Mouse (Mus musculus) embryonic facial prominence, embryonic 11.5 days (tissue): ENCODE data around the gene Tram2. TPM values are rescaled to one million over a fixed set of nuclear protein-coding genes. Genes with fewer than 3 reads are reported as not detected.

Source experiments
- ATAC-seq: fragments of 200-750 bp; cut with Nextera tagmentation; replicated peaks from 2 replicates; pipeline ENCODE4 v1.8.0; 2017; ENCODE audit warnings: low read depth; ENCODE audit not compliant: insufficient number of reproducible peaks, low FRiP score, low TSS enrichment
- DNase-seq: peaks from one replicate; pipeline ENCODE4 v3.0.0-alpha.2; 2015; ENCODE audit warnings: low spot score
- H3K27ac ChIP-seq: fragments of 300-500 bp; sonication (generic); replicated peaks from 2 replicates; pipeline ENCODE4 v1.5.1; 2014; ENCODE audit warnings: mild to moderate bottlenecking, low read depth, low read length, control low read depth
- H3K27me3 ChIP-seq: fragments of 300-500 bp; sonication (generic); 2 replicates; pipeline ENCODE4 v1.6.1; 2014; ENCODE audit warnings: mild to moderate bottlenecking, low read length, moderate library complexity, mixed read lengths; ENCODE audit not compliant: control insufficient read depth, insufficient read depth
- H3K36me3 ChIP-seq: fragments of 300-500 bp; sonication (generic); replicated peaks from 2 replicates; pipeline ENCODE4 v1.6.1; 2014; ENCODE audit warnings: low read depth, mild to moderate bottlenecking, low read length, moderate library complexity, mixed read lengths; ENCODE audit not compliant: control insufficient read depth, insufficient read depth
- H3K4me1 ChIP-seq: fragments of 300-500 bp; sonication (generic); 2 replicates; pipeline ENCODE4 v1.6.1; 2014; ENCODE audit warnings: low read length, mixed read lengths; ENCODE audit not compliant: control insufficient read depth, insufficient read depth
- H3K4me2 ChIP-seq: fragments of 300-500 bp; sonication (generic); 2 replicates; pipeline ENCODE4 v1.6.1; 2014; ENCODE audit warnings: low read depth, mild to moderate bottlenecking, control low read depth, low read length, moderate library complexity
- H3K4me3 ChIP-seq: fragments of 300-500 bp; sonication (generic); 2 replicates; pipeline ENCODE4 v1.5.1; 2014; ENCODE audit warnings: low read depth, low read length, control low read depth
- H3K9ac ChIP-seq: fragments of 300-500 bp; sonication (generic); replicated peaks from 2 replicates; pipeline ENCODE4 v1.6.1; 2014; ENCODE audit warnings: mild to moderate bottlenecking, control low read depth, low read length
- H3K9me3 ChIP-seq: fragments of 300-500 bp; sonication (generic); replicated peaks from 2 replicates; pipeline ENCODE4 v1.6.1; 2016; ENCODE audit warnings: mild to moderate bottlenecking, low read length, inconsistent platforms, mixed read lengths; ENCODE audit not compliant: control insufficient read depth
- WGBS: fragments of 180-500 bp; shearing (Covaris S2); extraction: QIAGEN DNeasy Blood & Tissue Kit; methylation state at CpG from one replicate; pipeline ENCODE4 v1.1.7; 2014; 5-methylcytosine and 5-hydroxymethylcytosine counted together
- polyA plus RNA-seq: library from polyadenylated mRNA; unstranded; fragments of >200 nt; fragmentation: Nextera tagmentation; extraction: Ambion mirVana; gene quantifications from 2 replicates; pipeline ENCODE4 v1.2.1, GENCODE M21; 2014

The Tram2 gene
- polyA plus RNA-seq: 8.7 and 9.0 TPM in 2 replicates

DNA sequence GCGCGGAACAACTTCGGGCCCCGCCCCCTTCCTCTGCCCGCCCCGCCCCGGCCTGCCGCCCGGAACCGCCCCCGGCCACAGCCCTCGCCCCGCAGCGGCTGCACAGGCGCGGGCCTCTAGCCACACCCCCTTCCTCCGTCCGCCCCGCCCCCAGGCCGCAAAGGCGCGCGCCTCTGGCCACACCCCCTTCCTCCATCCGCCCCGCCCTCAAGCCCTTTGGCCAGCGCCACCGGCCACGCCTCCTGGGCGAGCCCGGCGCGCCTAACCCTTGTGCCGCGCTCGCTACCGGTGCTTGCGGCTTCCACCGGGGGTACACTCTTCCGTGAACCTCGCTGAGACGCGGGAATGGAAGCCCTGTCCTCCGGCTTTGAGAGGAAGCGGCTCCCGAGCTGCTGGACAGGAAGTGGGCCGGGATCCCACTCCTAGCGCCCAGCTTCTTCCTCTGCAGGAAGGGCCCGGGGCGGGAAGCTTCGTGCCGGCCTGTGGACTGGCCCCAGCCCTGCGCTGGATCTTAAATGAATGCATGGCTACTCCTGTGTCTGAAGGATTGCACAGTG is at the start of gene Tram2:
Tram2 (minus strand) TSS at position 13 of the 557 bp plus-strand sequence.
- H3K9ac ChIP-seq: peak within 1 kb of the TSS; percentile 79
- H3K4me2 ChIP-seq: peak within 1 kb of the TSS; percentile 72
- H3K9me3 ChIP-seq: no peaks in the 10 kb centered on the region
- ATAC-seq (peak; percentile 91), DNase-seq (peak; percentile 94)
- H3K36me3 ChIP-seq: no peaks in the 10 kb centered on the region
- peak within 1 kb of the TSS; percentile 65 for H3K4me3 ChIP-seq
- WGBS: 1% methylated on average over 35 of the region's 52 CpGs
- H3K4me1 ChIP-seq: peaks cover 4% of the 10 kb centered on the region
- H3K27me3 ChIP-seq: no peaks in the 10 kb centered on the region
- H3K27ac ChIP-seq: peak within 1 kb of the TSS; percentile 83

DNA sequence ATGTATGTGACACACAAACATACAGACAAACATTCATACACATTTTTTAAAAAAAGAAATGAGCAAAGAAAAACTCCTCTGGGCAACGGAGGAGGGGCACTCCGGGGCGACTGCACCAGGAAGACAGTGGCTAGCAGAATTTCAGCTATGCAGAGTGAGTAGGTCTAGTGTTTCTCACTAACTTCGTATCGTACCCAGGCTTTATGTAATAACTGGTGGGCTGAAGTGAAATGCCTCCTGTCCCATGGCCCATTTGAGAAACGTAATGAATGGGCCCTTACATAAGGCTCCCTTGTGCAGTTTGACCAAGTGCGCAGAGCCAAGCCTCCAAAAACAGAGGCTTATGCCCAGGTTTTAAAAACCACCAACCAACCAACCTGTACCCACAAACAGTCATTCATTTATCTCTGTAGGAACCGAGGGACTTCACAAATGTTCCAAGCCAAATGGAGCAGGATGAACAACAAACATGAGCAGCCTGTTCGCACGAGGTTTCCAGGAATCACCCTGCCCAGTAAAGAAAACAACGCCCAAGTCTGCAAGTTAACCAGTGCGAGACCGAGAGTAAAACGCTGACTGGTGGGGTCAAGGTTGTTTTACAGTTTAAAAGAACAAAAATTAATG is 45.8 kb upstream of the Tram2 start:
- H3K27me3 ChIP-seq: no peaks in the 10 kb centered on the region
- no peak overlapping the region for H3K9ac ChIP-seq
- no peaks in the 10 kb centered on the region for H3K4me1 ChIP-seq
- no peak for DNase-seq
- H3K4me3 ChIP-seq: no peak overlapping the region
- no peaks in the 10 kb centered on the region for H3K9me3 ChIP-seq
- H3K36me3 ChIP-seq: no peaks in the 10 kb centered on the region
- WGBS: 73% methylated on average over 14 of the region's 14 CpGs
- no peak overlapping the region for H3K4me2 ChIP-seq
- no peak for ATAC-seq
- no peak overlapping the region for H3K27ac ChIP-seq

DNA sequence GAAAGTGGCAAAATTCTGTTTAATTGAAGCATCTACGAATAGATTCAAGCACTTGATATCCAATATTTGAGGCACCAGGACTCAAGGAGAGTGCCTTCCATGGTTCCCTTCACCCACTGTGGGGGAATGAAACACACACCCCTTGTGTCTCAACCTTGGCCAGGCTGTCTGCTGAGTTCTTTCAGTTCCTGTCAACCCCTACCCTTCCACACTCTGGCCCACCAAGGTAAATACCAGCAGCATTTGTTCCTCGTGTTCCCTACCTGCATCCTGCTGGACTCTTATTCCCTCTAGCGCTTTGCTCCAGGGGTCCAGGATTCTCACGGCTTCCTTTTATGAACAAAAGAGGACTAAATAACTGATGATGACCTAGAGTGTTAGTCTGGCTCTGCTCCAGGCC is 24.8 kb upstream of the Tram2 start:
- H3K4me3 ChIP-seq: no peak overlapping the region
- H3K9ac ChIP-seq: no peak overlapping the region
- ATAC-seq: no peak
- no peaks in the 10 kb centered on the region for H3K4me1 ChIP-seq
- WGBS: 92% methylated on average over 4 of the region's 4 CpGs
- DNase-seq: no peak
- H3K4me2 ChIP-seq: no peak overlapping the region
- H3K9me3 ChIP-seq: no peaks in the 10 kb centered on the region
- H3K27me3 ChIP-seq: no peaks in the 10 kb centered on the region
- no peaks in the 10 kb centered on the region for H3K36me3 ChIP-seq
- H3K27ac ChIP-seq: no peak overlapping the region

DNA sequence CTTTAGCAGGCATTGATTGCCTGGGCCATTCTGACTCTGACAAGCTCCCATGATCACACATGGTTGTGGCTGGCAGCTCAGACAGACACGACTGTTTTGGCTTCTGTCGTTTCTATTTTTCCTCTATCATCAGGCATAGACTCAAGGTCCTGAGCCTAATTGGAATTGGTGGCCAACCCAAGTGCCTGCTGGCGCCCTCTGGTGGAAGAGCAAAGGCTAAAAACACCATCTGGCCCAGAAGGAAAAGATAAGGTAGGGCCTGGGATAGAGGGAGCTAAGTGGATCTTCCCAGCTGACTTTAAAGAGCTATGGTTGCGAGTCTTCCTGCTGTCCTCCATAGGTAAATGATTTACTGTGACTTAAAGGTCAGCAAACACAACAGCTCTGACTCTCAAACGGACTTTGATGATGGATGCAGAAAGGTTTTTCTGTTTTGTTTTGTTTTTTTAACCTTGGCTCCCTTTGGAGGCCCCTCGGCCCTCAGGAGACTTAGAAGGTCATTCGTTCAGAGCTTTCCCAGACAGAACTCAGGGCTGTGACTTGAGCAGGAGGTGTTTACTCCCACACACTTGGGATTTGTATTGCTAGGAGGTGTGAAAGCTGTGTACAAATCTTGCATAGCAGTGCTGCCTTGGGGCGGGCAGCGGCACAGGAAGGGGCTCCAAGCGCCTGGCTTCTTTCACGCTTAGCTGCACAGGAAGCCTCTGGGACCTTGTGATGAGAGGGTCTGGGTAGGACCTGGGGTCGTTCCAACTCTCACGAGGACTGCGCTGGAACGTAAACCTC is 22.4 kb upstream of the Tram2 start:
- no peak overlapping the region for H3K4me3 ChIP-seq
- no peaks in the 10 kb centered on the region for H3K9me3 ChIP-seq
- peak; percentile 36 for DNase-seq
- H3K4me2 ChIP-seq: no peak overlapping the region
- ATAC-seq: no peak
- H3K27me3 ChIP-seq: no peaks in the 10 kb centered on the region
- H3K36me3 ChIP-seq: no peaks in the 10 kb centered on the region
- no peaks in the 10 kb centered on the region for H3K4me1 ChIP-seq
- H3K9ac ChIP-seq: no peak overlapping the region
- whole genome bisulfite sequencing: 39% methylated on average over 15 of the region's 15 CpGs
- no peak overlapping the region for H3K27ac ChIP-seq

DNA sequence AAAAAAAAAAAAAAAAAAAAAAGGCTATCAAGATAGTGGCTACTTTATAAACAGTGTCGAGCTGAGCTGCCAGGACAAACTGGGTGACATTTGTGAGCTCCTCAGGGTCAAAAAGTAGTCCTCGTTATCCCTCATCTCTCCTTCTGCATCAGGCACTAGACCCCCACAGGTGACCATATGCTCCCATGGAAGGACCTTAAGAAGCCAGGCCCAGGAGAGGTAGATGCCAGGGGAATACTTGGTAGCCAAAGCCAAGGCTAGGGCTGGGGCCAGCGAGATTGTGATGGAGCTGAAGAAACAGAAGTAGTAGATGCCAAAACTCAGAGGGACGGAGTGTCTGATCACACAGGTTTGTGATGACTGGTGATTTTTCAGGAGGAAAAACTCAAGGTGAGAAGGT is 21.7 kb upstream of the Tram2 start:
- no peak overlapping the region for H3K27ac ChIP-seq
- no peaks in the 10 kb centered on the region for H3K36me3 ChIP-seq
- H3K9ac ChIP-seq: no peak overlapping the region
- DNase-seq (no peak), ATAC-seq (no peak)
- H3K27me3 ChIP-seq: no peaks in the 10 kb centered on the region
- H3K9me3 ChIP-seq: no peaks in the 10 kb centered on the region
- H3K4me2 ChIP-seq: no peak overlapping the region
- no peaks in the 10 kb centered on the region for H3K4me1 ChIP-seq
- 90% methylated on average over 4 of the region's 4 CpGs for WGBS
- no peak overlapping the region for H3K4me3 ChIP-seq

DNA sequence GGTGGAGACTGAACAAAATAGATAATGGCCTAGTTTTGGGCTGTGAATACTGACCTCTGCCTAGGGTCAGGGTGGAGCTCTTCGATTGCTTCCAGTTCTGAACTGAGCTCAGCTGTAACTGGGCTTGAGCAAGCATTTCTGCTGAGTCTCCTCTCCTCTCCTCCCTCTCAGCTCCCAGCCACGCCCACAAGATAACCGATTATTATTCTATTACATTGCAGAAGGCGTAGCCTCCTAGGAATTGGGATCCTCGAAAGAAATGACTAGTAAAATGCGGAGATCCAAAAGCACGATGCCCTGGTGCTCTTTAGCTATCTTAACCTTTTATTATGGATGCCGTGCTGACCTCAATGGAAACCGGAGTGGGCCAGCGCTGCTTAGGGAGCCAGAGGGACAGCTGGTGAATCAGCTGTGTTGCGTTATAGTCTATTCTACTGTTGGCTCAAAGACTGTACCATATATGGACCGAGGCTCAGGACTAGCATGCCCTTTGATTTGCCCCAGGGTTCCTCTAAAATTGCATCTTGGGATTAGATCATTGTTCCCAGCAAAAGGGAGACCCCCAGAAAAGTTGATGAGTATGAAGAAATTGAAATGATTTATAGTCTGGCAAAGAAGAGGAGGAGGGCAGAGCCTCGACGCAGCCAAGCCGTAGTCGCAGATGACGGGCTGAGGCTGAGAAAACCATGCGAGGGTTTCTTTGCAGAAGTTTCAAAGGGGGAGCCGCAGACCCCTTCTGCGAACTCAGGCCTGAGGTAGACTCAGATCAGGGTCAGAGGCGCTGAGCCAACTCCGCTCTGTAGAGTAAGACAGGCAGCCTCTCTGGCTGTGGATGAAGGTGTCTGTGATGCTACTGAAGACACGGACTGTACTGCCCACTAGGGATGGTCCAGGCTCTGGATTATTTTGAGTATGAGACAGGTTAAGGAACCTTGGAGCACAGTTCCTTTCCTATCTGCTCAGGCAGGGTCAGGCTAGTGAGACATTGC is 18.3 kb upstream of the Tram2 start:
- Histone ChIP-seq H3K27me3 (no peaks in the 10 kb centered on the region), H3K4me2 (no peak overlapping the region), H3K36me3 (no peaks in the 10 kb centered on the region), H3K27ac (no peak overlapping the region), H3K9ac (no peak overlapping the region), H3K9me3 (no peaks in the 10 kb centered on the region), H3K4me3 (no peak overlapping the region), H3K4me1 (no peaks in the 10 kb centered on the region)
- DNase-seq: no peak
- no peak for ATAC-seq
- 81% methylated on average over 23 of the region's 23 CpGs for WGBS

DNA sequence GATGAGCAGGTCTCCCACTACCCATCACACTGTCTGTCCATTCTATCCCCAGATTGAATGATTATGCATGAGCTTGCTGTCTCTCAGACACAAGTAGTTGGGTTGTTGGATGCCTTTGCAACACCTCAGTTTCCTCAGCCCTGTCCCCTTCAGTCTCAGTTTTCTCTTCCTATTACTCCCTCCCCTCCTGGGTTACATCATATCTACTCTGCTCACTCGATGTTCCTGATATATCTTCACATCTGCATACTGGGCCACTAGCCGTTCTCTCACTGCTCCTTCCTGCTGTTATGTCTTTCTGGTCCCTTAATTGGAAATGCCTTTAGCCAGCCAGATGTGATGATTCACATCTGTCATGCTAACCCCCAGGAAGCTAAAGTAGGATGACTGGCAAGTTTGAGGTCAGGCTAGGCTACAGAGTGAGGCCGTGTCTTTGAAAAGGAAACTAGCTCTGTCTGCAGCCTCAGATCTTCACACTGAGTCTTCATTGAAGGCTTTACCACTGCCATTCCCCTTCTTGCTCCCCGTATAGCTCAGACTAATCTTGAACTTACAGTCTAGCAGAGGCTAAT is 15.7 kb upstream of the Tram2 start:
- H3K27me3 ChIP-seq: no peaks in the 10 kb centered on the region
- H3K4me2 ChIP-seq: no peak overlapping the region
- WGBS: 79% methylated on average over 4 of the region's 4 CpGs
- H3K4me3 ChIP-seq: no peak overlapping the region
- DNase-seq (no peak), ATAC-seq (no peak)
- no peaks in the 10 kb centered on the region for H3K4me1 ChIP-seq
- H3K9me3 ChIP-seq: no peaks in the 10 kb centered on the region
- H3K9ac ChIP-seq: no peak overlapping the region
- no peak overlapping the region for H3K27ac ChIP-seq
- H3K36me3 ChIP-seq: no peaks in the 10 kb centered on the region
